ENCODE assay signal across 8 mouse cellular contexts in the genomic region with DNA sequence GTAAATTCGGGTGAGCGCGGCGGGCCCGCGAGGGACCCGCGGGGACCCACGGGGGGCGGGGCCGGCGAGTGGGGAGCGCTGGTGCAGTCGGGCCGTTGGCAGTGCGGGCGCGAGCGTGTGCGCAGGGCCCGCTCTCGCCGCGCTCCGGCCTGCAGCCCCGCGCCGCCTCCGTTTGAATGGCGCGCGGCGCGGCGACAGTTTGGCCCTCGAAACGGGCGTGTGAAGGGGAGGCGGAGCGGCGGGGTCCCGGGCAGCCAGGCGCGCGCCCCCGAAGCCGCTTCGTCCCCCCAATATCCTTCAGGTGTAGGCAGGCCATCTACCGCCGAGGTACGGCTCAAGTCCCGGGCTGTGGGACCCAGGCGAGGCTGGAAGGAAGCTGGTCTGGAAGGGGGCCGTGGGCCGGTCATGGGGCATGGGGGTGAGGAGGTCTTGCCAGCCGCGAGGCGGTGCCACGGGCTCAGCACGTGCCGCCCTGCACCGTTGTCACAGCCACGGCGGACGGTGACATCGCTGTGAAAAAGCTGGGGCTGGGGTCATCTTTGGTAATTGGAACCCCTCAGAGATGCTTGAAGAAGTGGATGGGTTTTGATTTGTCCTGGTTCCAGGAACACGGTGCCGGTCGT. TPM values are rescaled to one million over a fixed set of nuclear protein-coding genes. Genes with fewer than 3 reads are reported as not detected.
DNase-seq lines count a peak whose midpoint lies in the region; ATAC-seq and TF ChIP-seq lines count a peak whose summit lies in the region.

No protein-coding gene starts in this region.

- peaks cover 2 to 15% of the 10 kb centered on the region in 2 experiments; a peak in 3 of 4 replicates for H3K36me3 ChIP-seq in MEL (ENCODE audit: control insufficient read depth in 1 of 2, insufficient read depth in 2 of 2, low read length in 2 of 2)
- no peaks in the 10 kb centered on the region for H3K36me3 ChIP-seq in heart, embryonic 10.5 days
- no peaks in the 10 kb centered on the region for H3K36me3 ChIP-seq in limb, embryonic 13.5 days
- no peaks in the 10 kb centered on the region for H3K36me3 ChIP-seq in midbrain, embryonic 12.5 days
- H3K36me3 ChIP-seq in stomach, embryonic 15.5 days = no peaks in the 10 kb centered on the region

- H3K9me3 ChIP-seq in MEL (replicated peaks; ENCODE audit: insufficient read depth, low read length) = no peaks in the 10 kb centered on the region
- H3K9me3 ChIP-seq in heart, embryonic 10.5 days = no peaks in the 10 kb centered on the region
- no peaks in the 10 kb centered on the region for H3K9me3 ChIP-seq in limb, embryonic 13.5 days
- H3K9me3 ChIP-seq in midbrain, embryonic 12.5 days = no peaks in the 10 kb centered on the region
- H3K9me3 ChIP-seq in stomach, embryonic 15.5 days = no peaks in the 10 kb centered on the region

- TF ChIP-seq POLR2A in MEL (IDR thresholded peaks at IDR 0.05; ENCODE audit: control insufficient read depth in 1 of 2, insufficient read depth in 1 of 2, low read depth in 1 of 2, low read length in 2 of 2, poor library complexity in 1 of 2) = peak in 1 of 2 experiments; percentile 67; a peak in 3 of 4 replicates

- H3K4me1 ChIP-seq in MEL (ENCODE audit: control insufficient read depth in 1 of 2, insufficient read depth in 2 of 2, low read length in 2 of 2) = peaks cover 0 to 3% of the 10 kb centered on the region in 2 experiments; a peak in 2 of 4 replicates
- peaks cover 14% of the 10 kb centered on the region; the same call in 1 of the 2 replicates for H3K4me1 ChIP-seq in heart, embryonic 10.5 days
- H3K4me1 ChIP-seq in limb, embryonic 13.5 days = peaks cover 9% of the 10 kb centered on the region
- H3K4me1 ChIP-seq in midbrain, embryonic 12.5 days = peaks cover 8% of the 10 kb centered on the region; the same call in 1 of the 2 replicates
- H3K4me1 ChIP-seq in stomach, embryonic 15.5 days = peaks cover 5% of the 10 kb centered on the region; the same call in 1 of the 2 replicates

- H3K27me3 ChIP-seq in MEL (ENCODE audit: control insufficient read depth in 1 of 2, insufficient read depth in 2 of 2, low read length in 2 of 2) = no peaks in the 10 kb centered on the region
- no peaks in the 10 kb centered on the region for H3K27me3 ChIP-seq in heart, embryonic 10.5 days (ENCODE audit: insufficient read depth, poor library complexity, severe bottlenecking)
- no peaks in the 10 kb centered on the region for H3K27me3 ChIP-seq in limb, embryonic 13.5 days
- no peaks in the 10 kb centered on the region for H3K27me3 ChIP-seq in midbrain, embryonic 12.5 days
- no peaks in the 10 kb centered on the region for H3K27me3 ChIP-seq in stomach, embryonic 15.5 days (replicated peaks)

- under 1% methylated on average over 61 of the region's 69 CpGs for WGBS in heart, embryonic 10.5 days
- WGBS in limb, embryonic 13.5 days = under 1% methylated on average over 63 of the region's 69 CpGs
- WGBS in midbrain, embryonic 12.5 days = under 1% methylated on average over 59 of the region's 69 CpGs
- under 1% methylated on average over 69 of the region's 69 CpGs for WGBS in stomach, embryonic 15.5 days

- TF ChIP-seq EP300 in MEL (IDR thresholded peaks at IDR 0.05; ENCODE audit: low read depth in 1 of 2, low read length in 2 of 2) = no peak

- no peak for TF ChIP-seq RAD21 in MEL (IDR thresholded peaks at IDR 0.05; ENCODE audit: low read depth, low read length)

- peak overlapping the region; percentile 67 to 89 for H3K4me3 ChIP-seq in MEL (ENCODE audit: control insufficient read depth in 1 of 2, insufficient read depth in 1 of 2, low read depth in 2 of 2, low read length in 2 of 2)
- H3K4me3 ChIP-seq in heart, embryonic 10.5 days = peak overlapping the region; percentile 97
- peak overlapping the region; percentile 90 for H3K4me3 ChIP-seq in limb, embryonic 13.5 days
- H3K4me3 ChIP-seq in midbrain, embryonic 12.5 days = peak overlapping the region; percentile 90
- H3K4me3 ChIP-seq in stomach, embryonic 15.5 days (replicated peaks) = peak overlapping the region; percentile 70

- H3K4me2 ChIP-seq in limb, embryonic 13.5 days (replicated peaks) = peak overlapping the region; percentile 88
- peak overlapping the region; percentile 91 for H3K4me2 ChIP-seq in midbrain, embryonic 12.5 days (replicated peaks)
- peak overlapping the region; percentile 63 for H3K4me2 ChIP-seq in stomach, embryonic 15.5 days

- peaks cover 47% of the 10 kb centered on the region for H3K79me2 ChIP-seq in MEL (ENCODE audit: control insufficient read depth, insufficient read depth, low read length, poor library complexity)

- H3K27ac ChIP-seq in MEL (ENCODE audit: control insufficient read depth, low read depth, low read length) = peak overlapping the region; percentile 51
- H3K27ac ChIP-seq in heart, embryonic 10.5 days = peak overlapping the region; percentile 100
- H3K27ac ChIP-seq in limb, embryonic 13.5 days = peak overlapping the region; percentile 90
- H3K27ac ChIP-seq in midbrain, embryonic 12.5 days (replicated peaks) = peak overlapping the region; percentile 95
- peak overlapping the region; percentile 93 for H3K27ac ChIP-seq in stomach, embryonic 15.5 days

- peak overlapping the region; percentile 96 for H3K9ac ChIP-seq in MEL (ENCODE audit: control insufficient read depth, low read depth, low read length, poor library complexity, severe bottlenecking)
- peak overlapping the region; percentile 92 for H3K9ac ChIP-seq in limb, embryonic 13.5 days
- H3K9ac ChIP-seq in midbrain, embryonic 12.5 days (replicated peaks) = peak overlapping the region; percentile 92
- peak overlapping the region; percentile 84 for H3K9ac ChIP-seq in stomach, embryonic 15.5 days

- ATAC-seq in common myeloid progenitor, adult 5-6 weeks (replicated peaks; ENCODE audit: low read depth, poor library complexity, severe bottlenecking) = peak; percentile 60
- peak; percentile 69 for ATAC-seq in limb, embryonic 13.5 days (ENCODE audit: low FRiP score, low read depth)
- peak; percentile 83 for ATAC-seq in midbrain, embryonic 12.5 days (ENCODE audit: low FRiP score, low read depth)
- peak; percentile 68; the same call in 1 of the 2 replicates for ATAC-seq in stomach, embryonic 15.5 days (ENCODE audit: insufficient read depth, low FRiP score, low read depth)

- DNase-seq in gastrocnemius, postnatal 10 days = peak; percentile 46
- no peak for DNase-seq in gastrocnemius, postnatal 25 days
- DNase-seq in MEL (ENCODE audit: low read depth, low spot score) = peak; percentile 66
- DNase-seq in heart, embryonic 10.5 days (ENCODE audit: low spot score) = peak; percentile 80

- peak in 1 of 3 experiments; percentile 24; a peak in 1 of 6 replicates for TF ChIP-seq CTCF in MEL (IDR thresholded peaks at IDR 0.05 in 2 of 3, conservative IDR thresholded peaks at IDR 0.05 in 1 of 3; ENCODE audit: control insufficient read depth in 1 of 3, insufficient read depth in 1 of 3, low read depth in 2 of 3, low read length in 3 of 3, poor library complexity in 1 of 3, severe bottlenecking in 1 of 3)

TF ChIP-seq in MEL, 35 proteins besides CTCF, POLR2A, EP300 and RAD21 (continues in another document):
- no peak for TF ChIP-seq NRF1 (IDR thresholded peaks at IDR 0.05; ENCODE audit: insufficient read depth, low read depth, low read length, poor library complexity, severe bottlenecking)
- TF ChIP-seq USF2 (IDR thresholded peaks at IDR 0.05; ENCODE audit: borderline replicate concordance in 1 of 2, insufficient read depth in 1 of 2, low read depth in 1 of 2, low read length in 2 of 2) = no peak
- TF ChIP-seq MXI1 (IDR thresholded peaks at IDR 0.05; ENCODE audit: low read depth, low read length) = peak; percentile 73
- TF ChIP-seq ZKSCAN1 (IDR thresholded peaks at IDR 0.05; ENCODE audit: low read depth, low read length) = no peak
- peak; percentile 16; the same call in 1 of the 2 replicates for TF ChIP-seq SIN3A (IDR thresholded peaks at IDR 0.05; ENCODE audit: low read length)
- TF ChIP-seq TBP (IDR thresholded peaks at IDR 0.05; ENCODE audit: low read depth, low read length) = no peak
- TF ChIP-seq ELF1 (IDR thresholded peaks at IDR 0.05; ENCODE audit: low read depth, low read length) = no peak
- 0 out of 2 replicates have a peak, but pooled peaks have one; percentile 28 for TF ChIP-seq USF1 (IDR thresholded peaks at IDR 0.05; ENCODE audit: low read depth, low read length)
- no peak for TF ChIP-seq ZMIZ1 (IDR thresholded peaks at IDR 0.05; ENCODE audit: low read depth, low read length)
- TF ChIP-seq E2F4 (IDR thresholded peaks at IDR 0.05; ENCODE audit: borderline replicate concordance, low read depth, low read length) = no peak
- TF ChIP-seq MAX (IDR thresholded peaks at IDR 0.05; ENCODE audit: low read length) = peak; percentile 80
- peak; percentile 87 for TF ChIP-seq BHLHE40 (IDR thresholded peaks at IDR 0.05; ENCODE audit: borderline replicate concordance, low read depth, low read length)
- TF ChIP-seq CHD2 (IDR thresholded peaks at IDR 0.05; ENCODE audit: low read length) = no peak
- peak; percentile 71; the same call in 1 of the 2 replicates for TF ChIP-seq MYC (IDR thresholded peaks at IDR 0.05; ENCODE audit: low read depth, low read length)

RNA-seq across cellular contexts. Expression of gene Nup205, which starts 0.5 kb away (rescaled TPM):
- total RNA-seq in gastrocnemius, postnatal 10 days (2021) = 10 to 100 TPM; 14.6 to 20.6 TPM
- 10 to 100 TPM in 1 of 2 experiments, 1 to 10 TPM in 1; 9.9 to 11.0 TPM for total RNA-seq in gastrocnemius, postnatal 25 days (2021)
- 82.9 and 89.6 TPM in 2 replicates for total RNA-seq in MEL (2012; rRNA removed)
- 10 to 100 TPM; 32.1 to 89.3 TPM for polyA plus RNA-seq in MEL (2012; ENCODE audit: insufficient read depth in 1 of 2, insufficient read length in 2 of 2, low read depth in 1 of 2, low replicate concordance in 2 of 2, missing spikeins in 1 of 2)
- total RNA-seq in common myeloid progenitor, adult 5-6 weeks (2017) = 105 and 108 TPM in 2 replicates
- polyA plus RNA-seq in heart, embryonic 10.5 days (2016; fragmentation: Nextera tagmentation; extraction: Ambion mirVana) = 41.8 and 44.8 TPM in 2 replicates
- polyA plus RNA-seq in limb, embryonic 13.5 days (2015; fragmentation: Nextera tagmentation; extraction: Ambion mirVana) = 29.4 and 36.0 TPM in 2 replicates
- 47.1 and 48.9 TPM in 2 replicates for polyA plus RNA-seq in midbrain, embryonic 12.5 days (2016; fragmentation: Nextera tagmentation; extraction: Ambion mirVana)
- 29.2 and 29.9 TPM in 2 replicates for polyA plus RNA-seq in stomach, embryonic 15.5 days (2015; fragmentation: Nextera tagmentation; extraction: Ambion mirVana)

RNA-seq across cellular contexts. Expression of gene Cnot4, which starts 44.2 kb away (rescaled TPM):
- total RNA-seq in gastrocnemius, postnatal 10 days (2021) = 10 to 100 TPM; 18.4 to 25.2 TPM
- total RNA-seq in gastrocnemius, postnatal 25 days (2021) = 10 to 100 TPM; 24.2 to 24.4 TPM
- 6.0 and 6.2 TPM in 2 replicates for total RNA-seq in MEL (2012; rRNA removed)
- 10 to 100 TPM; 13.6 to 41.9 TPM for polyA plus RNA-seq in MEL (2012; ENCODE audit: insufficient read depth in 1 of 2, insufficient read length in 2 of 2, low read depth in 1 of 2, low replicate concordance in 2 of 2, missing spikeins in 1 of 2)
- 32.7 and 37.0 TPM in 2 replicates for total RNA-seq in common myeloid progenitor, adult 5-6 weeks (2017)
- polyA plus RNA-seq in heart, embryonic 10.5 days (2016; fragmentation: Nextera tagmentation; extraction: Ambion mirVana) = 18.3 and 21.8 TPM in 2 replicates
- polyA plus RNA-seq in limb, embryonic 13.5 days (2015; fragmentation: Nextera tagmentation; extraction: Ambion mirVana) = 37.2 and 39.4 TPM in 2 replicates
- 31.3 and 31.5 TPM in 2 replicates for polyA plus RNA-seq in midbrain, embryonic 12.5 days (2016; fragmentation: Nextera tagmentation; extraction: Ambion mirVana)
- polyA plus RNA-seq in stomach, embryonic 15.5 days (2015; fragmentation: Nextera tagmentation; extraction: Ambion mirVana) = 22.7 and 25.4 TPM in 2 replicates
